Mouse (Mus musculus): ENCODE measurements around the gene Rcn2. TPM values are rescaled to one million over a fixed set of nuclear protein-coding genes. Genes with fewer than 3 reads are reported as not detected.

Gene Rcn2
- total RNA-seq, 2 experiments from 2014 or later, result 29.7 to 32.8 TPM

GRCm38 (mm10) chr9:56092102-56092501, 50.5 kb downstream of the Rcn2 start:
- DNase-seq, result no peak

GRCm38 (mm10) chr9:56097584-56098298, 56.1 kb downstream of the Rcn2 start:
- no peak for DNase-seq

GRCm38 (mm10) chr9:56100041-56100522, 58.4 kb downstream of the Rcn2 start:
- DNase-seq, result no peak

GRCm38 (mm10) chr9:56101022-56101421, 59.4 kb downstream of the Rcn2 start:
- DNase-seq, result no peak

GRCm38 (mm10) chr9:56104921-56105320, 63.3 kb downstream of the Rcn2 start:
- no peak for DNase-seq

- DNase-seq, result no peak
These were observed 64.8 kb downstream of the Rcn2 start for GRCm38 (mm10) chr9:56106274-56107072.

- DNase-seq, result no peak
These were observed 65.9 kb downstream of the Rcn2 start for GRCm38 (mm10) chr9:56107527-56107926.

- peak in 1 of 2 experiments; percentile 60 for DNase-seq
These were observed 66.5 kb downstream of the Rcn2 start for GRCm38 (mm10) chr9:56108174-56108573.

Other genes with a start within 250 kb of the Rcn2 start
- gene Scaper, start 103.7 kb upstream of the Rcn2 start, total RNA-seq (2021), result 10 to 100 TPM; 16.4 to 18.2 TPM
- not detected for gene 4930563M21Rik, start 31.3 kb upstream of the Rcn2 start, total RNA-seq (2021)
- 1 to 10 TPM in 1 of 2 experiments, under 1 TPM in 1; 0.74 to 2.0 TPM for gene Pstpip1, start 48.1 kb downstream of the Rcn2 start, total RNA-seq (2021)
- 100 to 1,000 TPM; 201 to 206 TPM for gene Tspan3, start 123.6 kb downstream of the Rcn2 start, total RNA-seq (2021)

All from heart, adult 18-20 months (tissue).